Mouse (Mus musculus): ENCODE measurements around the gene Dcun1d1. TPM values are rescaled to one million over a fixed set of nuclear protein-coding genes. Genes with fewer than 3 reads are reported as not detected.
A peak's percentile ranks its signal among the peaks of the same experiment; 100 is the strongest.

The Dcun1d1 gene
- polyA plus RNA-seq, 1 experiment from 2014 or later: 104 TPM

GRCm38 (mm10) chr3:35954901-35955575 lies 17.8 kb upstream of the Dcun1d1 start:
- H3K36me3 ChIP-seq: peaks cover 7% of the 10 kb centered on the region; the same call in 1 of the 2 replicates
- no peak overlapping the region for H3K4me3 ChIP-seq (replicated peaks)
- H3K27me3 ChIP-seq (replicated peaks): no peaks in the 10 kb centered on the region
- H3K4me1 ChIP-seq: no peaks in the 10 kb centered on the region
- no peak overlapping the region for H3K4me2 ChIP-seq
- 90% methylated on average over 11 of the region's 11 CpGs for WGBS
- no peak for ATAC-seq (ENCODE audit: insufficient read depth, low FRiP score, low read depth)
- no peak overlapping the region for H3K27ac ChIP-seq
- H3K9ac ChIP-seq: no peak overlapping the region
- H3K9me3 ChIP-seq: no peaks in the 10 kb centered on the region

GRCm38 (mm10) chr3:35953816-35954215 lies 16.6 kb upstream of the Dcun1d1 start:
- H3K27ac ChIP-seq: no peak overlapping the region
- H3K4me3 ChIP-seq (replicated peaks): no peak overlapping the region
- H3K9ac ChIP-seq: no peak overlapping the region
- H3K4me2 ChIP-seq: no peak overlapping the region
- H3K36me3 ChIP-seq: no peaks in the 10 kb centered on the region
- no peaks in the 10 kb centered on the region for H3K27me3 ChIP-seq (replicated peaks)
- H3K9me3 ChIP-seq: no peaks in the 10 kb centered on the region
- no peak for ATAC-seq (ENCODE audit: insufficient read depth, low FRiP score, low read depth)
- WGBS: 83% methylated on average over 6 of the region's 6 CpGs
- H3K4me1 ChIP-seq: no peaks in the 10 kb centered on the region

GRCm38 (mm10) chr3:35953184-35953583 lies 15.9 kb upstream of the Dcun1d1 start:
- Histone ChIP-seq H3K9me3 (no peaks in the 10 kb centered on the region), H3K4me2 (no peak overlapping the region), H3K27ac (no peak overlapping the region), H3K36me3 (no peaks in the 10 kb centered on the region), H3K4me3 (replicated peaks) (no peak overlapping the region), H3K4me1 (no peaks in the 10 kb centered on the region), H3K9ac (no peak overlapping the region), H3K27me3 (replicated peaks) (no peaks in the 10 kb centered on the region)
- ATAC-seq (ENCODE audit: insufficient read depth, low FRiP score, low read depth): no peak
- 54% methylated on average over 1 of the region's 1 CpGs for WGBS

GRCm38 (mm10) chr3:35948197-35948596 lies 11.0 kb upstream of the Dcun1d1 start:
- no peak overlapping the region for H3K9ac ChIP-seq
- H3K27me3 ChIP-seq (replicated peaks): no peaks in the 10 kb centered on the region
- no peak overlapping the region for H3K27ac ChIP-seq
- H3K9me3 ChIP-seq: no peaks in the 10 kb centered on the region
- no peaks in the 10 kb centered on the region for H3K36me3 ChIP-seq
- no peaks in the 10 kb centered on the region for H3K4me1 ChIP-seq
- H3K4me2 ChIP-seq: no peak overlapping the region
- no peak for ATAC-seq (ENCODE audit: insufficient read depth, low FRiP score, low read depth)
- no peak overlapping the region for H3K4me3 ChIP-seq (replicated peaks)
- 88% methylated on average over 7 of the region's 7 CpGs for WGBS

GRCm38 (mm10) chr3:35940520-35941135 lies 3.4 kb upstream of the Dcun1d1 start:
- no peaks in the 10 kb centered on the region for H3K9me3 ChIP-seq
- WGBS: 74% methylated on average over 4 of the region's 4 CpGs
- no peaks in the 10 kb centered on the region for H3K4me1 ChIP-seq
- no peak overlapping the region for H3K27ac ChIP-seq
- no peaks in the 10 kb centered on the region for H3K27me3 ChIP-seq (replicated peaks)
- H3K4me3 ChIP-seq (replicated peaks): no peak overlapping the region
- no peak for ATAC-seq (ENCODE audit: insufficient read depth, low FRiP score, low read depth)
- H3K36me3 ChIP-seq: no peaks in the 10 kb centered on the region
- no peak overlapping the region for H3K9ac ChIP-seq
- H3K4me2 ChIP-seq: no peak overlapping the region

GRCm38 (mm10) chr3:35940047-35940446 lies 2.8 kb upstream of the Dcun1d1 start:
- H3K27ac ChIP-seq: no peak overlapping the region
- no peaks in the 10 kb centered on the region for H3K9me3 ChIP-seq
- WGBS: 40% methylated on average over 2 of the region's 2 CpGs
- no peak for ATAC-seq (ENCODE audit: insufficient read depth, low FRiP score, low read depth)
- no peaks in the 10 kb centered on the region for H3K4me1 ChIP-seq
- no peak overlapping the region for H3K4me3 ChIP-seq (replicated peaks)
- no peak overlapping the region for H3K4me2 ChIP-seq
- no peaks in the 10 kb centered on the region for H3K27me3 ChIP-seq (replicated peaks)
- H3K9ac ChIP-seq: no peak overlapping the region
- H3K36me3 ChIP-seq: no peaks in the 10 kb centered on the region

GRCm38 (mm10) chr3:35933405-35933777 lies 3.9 kb downstream of the Dcun1d1 start:
- Histone ChIP-seq H3K9me3 (no peaks in the 10 kb centered on the region), H3K4me3 (replicated peaks) (peak overlapping the region; percentile 94), H3K27me3 (replicated peaks) (no peaks in the 10 kb centered on the region), H3K36me3 (no peaks in the 10 kb centered on the region), H3K4me2 (peak overlapping the region; percentile 80), H3K4me1 (peaks cover 21% of the 10 kb centered on the region; the same call in 1 of the 2 replicates), H3K9ac (peak overlapping the region; percentile 99), H3K27ac (peak overlapping the region; percentile 95)
- ATAC-seq (ENCODE audit: insufficient read depth, low FRiP score, low read depth): peak; percentile 41
- WGBS: under 1% methylated on average over 14 of the region's 14 CpGs

- H3K4me1 ChIP-seq: peaks cover 21% of the 10 kb centered on the region; the same call in 1 of the 2 replicates
- no peaks in the 10 kb centered on the region for H3K36me3 ChIP-seq
- WGBS: 0% methylated on average over 27 of the region's 73 CpGs
- peak overlapping the region; percentile 80 for H3K4me2 ChIP-seq
- ATAC-seq (ENCODE audit: insufficient read depth, low FRiP score, low read depth): peak; percentile 91
- no peaks in the 10 kb centered on the region for H3K9me3 ChIP-seq
- H3K27me3 ChIP-seq (replicated peaks): no peaks in the 10 kb centered on the region
- H3K4me3 ChIP-seq (replicated peaks): peak overlapping the region; percentile 94
- peak overlapping the region; percentile 99 for H3K9ac ChIP-seq
- peak overlapping the region; percentile 95 for H3K27ac ChIP-seq
Observed at GRCm38 (mm10) chr3:35932735-35933404, 4.4 kb downstream of the Dcun1d1 start.

- no peaks in the 10 kb centered on the region for H3K36me3 ChIP-seq
- H3K4me1 ChIP-seq: peaks cover 21% of the 10 kb centered on the region; the same call in 1 of the 2 replicates
- peak overlapping the region; percentile 80 for H3K4me2 ChIP-seq
- H3K4me3 ChIP-seq (replicated peaks): peak overlapping the region; percentile 94
- peak; percentile 76 for ATAC-seq (ENCODE audit: insufficient read depth, low FRiP score, low read depth)
- H3K27me3 ChIP-seq (replicated peaks): no peaks in the 10 kb centered on the region
- peak overlapping the region; percentile 99 for H3K9ac ChIP-seq
- WGBS: under 1% methylated on average over 61 of the region's 65 CpGs
- no peaks in the 10 kb centered on the region for H3K9me3 ChIP-seq
- H3K27ac ChIP-seq: peak overlapping the region; percentile 95
Observed at GRCm38 (mm10) chr3:35931896-35932727, 5.1 kb downstream of the Dcun1d1 start.

- Histone ChIP-seq H3K36me3 (no peaks in the 10 kb centered on the region), H3K9ac (peak overlapping the region; percentile 99; the same call in 1 of the 2 replicates), H3K4me3 (replicated peaks) (peak overlapping the region; percentile 94), H3K27ac (peak overlapping the region; percentile 95; the same call in 1 of the 2 replicates), H3K27me3 (replicated peaks) (no peaks in the 10 kb centered on the region), H3K9me3 (no peaks in the 10 kb centered on the region), H3K4me2 (peak overlapping the region; percentile 80), H3K4me1 (peaks cover 21% of the 10 kb centered on the region; the same call in 1 of the 2 replicates)
- ATAC-seq (ENCODE audit: insufficient read depth, low FRiP score, low read depth): no peak
- 19% methylated on average over 7 of the region's 7 CpGs for WGBS
Observed at GRCm38 (mm10) chr3:35931359-35931758, 5.9 kb downstream of the Dcun1d1 start.

- Histone ChIP-seq H3K4me1 (peaks cover 26% of the 10 kb centered on the region; the same call in 1 of the 2 replicates), H3K4me3 (replicated peaks) (no peak overlapping the region), H3K27ac (no peak overlapping the region), H3K36me3 (no peaks in the 10 kb centered on the region), H3K4me2 (no peak overlapping the region), H3K9me3 (no peaks in the 10 kb centered on the region), H3K9ac (no peak overlapping the region), H3K27me3 (replicated peaks) (no peaks in the 10 kb centered on the region)
- 17% methylated on average over 8 of the region's 8 CpGs for WGBS
- no peak for ATAC-seq (ENCODE audit: insufficient read depth, low FRiP score, low read depth)
Observed at GRCm38 (mm10) chr3:35929831-35930230, 7.4 kb downstream of the Dcun1d1 start.
